Mouse (Mus musculus): ENCODE measurements around the gene Sgf29. TPM values are rescaled to one million over a fixed set of nuclear protein-coding genes. Genes with fewer than 3 reads are reported as not detected.

The Sgf29 gene
- total and polyA plus RNA-seq, 3 experiments, result 39.9 to 74.4 (median 49.7) TPM

GRCm38 (mm10) chr7:126704121-126704980, 55.2 kb downstream of the Sgf29 start:
- DNase-seq, result peak; percentile 78

GRCm38 (mm10) chr7:126707442-126708174, 58.5 kb downstream of the Sgf29 start, which contains the start of gene Coro1a:
Coro1a (minus strand) TSS chr7:126707787.
- no peak for DNase-seq

GRCm38 (mm10) chr7:126708175-126708952, 59.3 kb downstream of the Sgf29 start:
- DNase-seq, result no peak

- DNase-seq, result no peak
Observed at GRCm38 (mm10) chr7:126710266-126710665, 61.2 kb downstream of the Sgf29 start.

- DNase-seq, result no peak
Observed at GRCm38 (mm10) chr7:126711910-126712309, 62.8 kb downstream of the Sgf29 start.

GRCm38 (mm10) chr7:126715679-126716078, 66.6 kb downstream of the Sgf29 start:
- DNase-seq, result no peak

GRCm38 (mm10) chr7:126717566-126717965, 68.5 kb downstream of the Sgf29 start:
- DNase-seq, result no peak

GRCm38 (mm10) chr7:126718787-126719337, 69.8 kb downstream of the Sgf29 start:
- DNase-seq, result no peak

GRCm38 (mm10) chr7:126721635-126722034, 72.5 kb downstream of the Sgf29 start:
- DNase-seq, result no peak

Other genes starting within 250 kb of the Sgf29 start
- gene Cd19, start 234.4 kb upstream of the Sgf29 start, total RNA-seq (2021), result under 1 TPM; 0.24 to 0.29 TPM
- 0.50 and 0.73 TPM in 2 replicates for gene Cd19, start 234.4 kb upstream of the Sgf29 start, polyA plus RNA-seq (2012; rRNA removed)
- 10 to 100 TPM; 39.5 to 73.6 TPM for gene Rabep2, start 220.6 kb upstream of the Sgf29 start, total RNA-seq (2021)
- 55.5 and 69.8 TPM in 2 replicates for gene Rabep2, start 220.6 kb upstream of the Sgf29 start, polyA plus RNA-seq (2012; rRNA removed)
- not detected for gene Atp2a1, start 186.2 kb upstream of the Sgf29 start, total RNA-seq (2021)
- gene Atp2a1, start 186.2 kb upstream of the Sgf29 start, polyA plus RNA-seq (2012; rRNA removed), result not detected in 2 replicates
- gene Sh2b1, start 173.9 kb upstream of the Sgf29 start, total RNA-seq (2021), result 10 to 100 TPM; 54.4 to 61.2 TPM
- 90.7 and 93.9 TPM in 2 replicates for gene Sh2b1, start 173.9 kb upstream of the Sgf29 start, polyA plus RNA-seq (2012; rRNA removed)
- 100 to 1,000 TPM; 217 to 239 TPM for gene Tufm, start 161.9 kb upstream of the Sgf29 start, total RNA-seq (2021)
- 236 and 278 TPM in 2 replicates for gene Tufm, start 161.9 kb upstream of the Sgf29 start, polyA plus RNA-seq (2012; rRNA removed)
- gene Atxn2l, start 145.9 kb upstream of the Sgf29 start, total RNA-seq (2021), result 100 to 1,000 TPM in 1 of 2 experiments, 10 to 100 TPM in 1; 83.7 to 108 TPM
- 454 and 474 TPM in 2 replicates for gene Atxn2l, start 145.9 kb upstream of the Sgf29 start, polyA plus RNA-seq (2012; rRNA removed)
- gene Eif3c, start 82.9 kb upstream of the Sgf29 start, total RNA-seq (2021), result 100 to 1,000 TPM; 236 to 240 TPM
- 97.2 and 133 TPM in 2 replicates for gene Eif3c, start 82.9 kb upstream of the Sgf29 start, polyA plus RNA-seq (2012; rRNA removed)
- gene Apobr, start 64.4 kb upstream of the Sgf29 start, total RNA-seq (2021), result 1 to 10 TPM; 2.0 to 4.7 TPM
- 5.3 and 7.5 TPM in 2 replicates for gene Apobr, start 64.4 kb upstream of the Sgf29 start, polyA plus RNA-seq (2012; rRNA removed)
- gene Cln3, start 63.5 kb upstream of the Sgf29 start, total RNA-seq (2021), result 10 to 100 TPM; 33.2 to 47.4 TPM
- gene Cln3, start 63.5 kb upstream of the Sgf29 start, polyA plus RNA-seq (2012; rRNA removed), result 52.8 and 56.1 TPM in 2 replicates
- gene Il27, start 54.4 kb upstream of the Sgf29 start, total RNA-seq (2021), result not detected
- gene Il27, start 54.4 kb upstream of the Sgf29 start, polyA plus RNA-seq (2012; rRNA removed), result 0.13 and 0.19 TPM in 2 replicates
- gene Nupr1, start 18.4 kb upstream of the Sgf29 start, total RNA-seq (2021), result 10 to 100 TPM; 22.9 to 26.3 TPM
- gene Nupr1, start 18.4 kb upstream of the Sgf29 start, polyA plus RNA-seq (2012; rRNA removed), result 2.8 and 4.4 TPM in 2 replicates
- 10 to 100 TPM; 48.1 to 52.7 TPM for gene Sult1a1, start 27.1 kb downstream of the Sgf29 start, total RNA-seq (2021)
- gene Sult1a1, start 27.1 kb downstream of the Sgf29 start, polyA plus RNA-seq (2012; rRNA removed), result 29.3 and 34.3 TPM in 2 replicates
- 100 to 1,000 TPM; 101 to 104 TPM for gene Bola2, start 46.1 kb downstream of the Sgf29 start, total RNA-seq (2021)
- 44.1 and 48.7 TPM in 2 replicates for gene Bola2, start 46.1 kb downstream of the Sgf29 start, polyA plus RNA-seq (2012; rRNA removed)
- gene Slx1b, start 46.5 kb downstream of the Sgf29 start, total RNA-seq (2021), result 10 to 100 TPM; 11.3 to 13.5 TPM
- gene Slx1b, start 46.5 kb downstream of the Sgf29 start, polyA plus RNA-seq (2012; rRNA removed), result 35.0 and 35.7 TPM in 2 replicates
- gene Coro1a, start 58.5 kb downstream of the Sgf29 start, total RNA-seq (2021), result 10 to 100 TPM; 11.6 to 24.3 TPM
- 49.5 and 67.1 TPM in 2 replicates for gene Coro1a, start 58.5 kb downstream of the Sgf29 start, polyA plus RNA-seq (2012; rRNA removed)
- 100 to 1,000 TPM; 139 to 169 TPM for gene Mapk3, start 110.3 kb downstream of the Sgf29 start, total RNA-seq (2021)
- 242 and 299 TPM in 2 replicates for gene Mapk3, start 110.3 kb downstream of the Sgf29 start, polyA plus RNA-seq (2012; rRNA removed)
- gene Gdpd3, start 117.0 kb downstream of the Sgf29 start, total RNA-seq (2021), result 1 to 10 TPM; 2.4 TPM
- gene Gdpd3, start 117.0 kb downstream of the Sgf29 start, polyA plus RNA-seq (2012; rRNA removed), result 10.2 and 10.3 TPM in 2 replicates
- gene Ypel3, start 127.6 kb downstream of the Sgf29 start, total RNA-seq (2021), result 100 to 1,000 TPM in 1 of 2 experiments, 10 to 100 TPM in 1; 92.8 to 136 TPM
- gene Ypel3, start 127.6 kb downstream of the Sgf29 start, polyA plus RNA-seq (2012; rRNA removed), result 970 and 1,207 TPM in 2 replicates
- under 1 TPM; 0.31 to 0.75 TPM for gene Tbx6, start 132.2 kb downstream of the Sgf29 start, total RNA-seq (2021)
- gene Tbx6, start 132.2 kb downstream of the Sgf29 start, polyA plus RNA-seq (2012; rRNA removed), result 3.4 and 3.7 TPM in 2 replicates
- 10 to 100 TPM; 77.4 to 86.0 TPM for gene Ppp4c, start 143.2 kb downstream of the Sgf29 start, total RNA-seq (2021)
- gene Ppp4c, start 143.2 kb downstream of the Sgf29 start, polyA plus RNA-seq (2012; rRNA removed), result 89.8 and 92.4 TPM in 2 replicates
- gene Fam57b, start 148.4 kb downstream of the Sgf29 start, total RNA-seq (2021), result 10 to 100 TPM; 16.4 to 21.0 TPM
- gene Fam57b, start 148.4 kb downstream of the Sgf29 start, polyA plus RNA-seq (2012; rRNA removed), result 27.8 and 40.9 TPM in 2 replicates
- gene 4930451I11Rik, start 182.3 kb downstream of the Sgf29 start, total RNA-seq (2021), result not detected
- not detected in 2 replicates for gene 4930451I11Rik, start 182.3 kb downstream of the Sgf29 start, polyA plus RNA-seq (2012; rRNA removed)
- gene Doc2a, start 198.1 kb downstream of the Sgf29 start, total RNA-seq (2021), result under 1 TPM; 0.40 to 0.52 TPM
- gene Doc2a, start 198.1 kb downstream of the Sgf29 start, polyA plus RNA-seq (2012; rRNA removed), result 0.52 and 0.83 TPM in 2 replicates
- 10 to 100 TPM in 1 of 2 experiments, 1 to 10 TPM in 1; 8.2 to 16.3 TPM for gene Hirip3, start 212.7 kb downstream of the Sgf29 start, total RNA-seq (2021)
- 1.4 and 2.9 TPM in 2 replicates for gene Hirip3, start 212.7 kb downstream of the Sgf29 start, polyA plus RNA-seq (2012; rRNA removed)
- 10 to 100 TPM; 42.5 to 44.5 TPM for gene Ino80e, start 213.1 kb downstream of the Sgf29 start, total RNA-seq (2021)
- 73.8 and 75.0 TPM in 2 replicates for gene Ino80e, start 213.1 kb downstream of the Sgf29 start, polyA plus RNA-seq (2012; rRNA removed)
- 10 to 100 TPM; 60.6 to 66.8 TPM for gene Taok2, start 235.4 kb downstream of the Sgf29 start, total RNA-seq (2021)
- 136 and 169 TPM in 2 replicates for gene Taok2, start 235.4 kb downstream of the Sgf29 start, polyA plus RNA-seq (2012; rRNA removed)